Mouse (Mus musculus) forebrain, embryonic 11.5 days (tissue): ENCODE data around the gene Pum2. TPM values are rescaled to one million over a fixed set of nuclear protein-coding genes. Genes with fewer than 3 reads are reported as not detected.
A peak's percentile ranks its signal among the peaks of the same experiment; 100 is the strongest.
"Not testable (repeated sequence)": the region's sequence is repeated elsewhere in the genome, so short reads cannot be mapped to it uniquely, and the experiment has no call there.

Experiments
- ATAC-seq: fragments of 200-750 bp; cut with Nextera tagmentation; replicated peaks from 2 replicates; pipeline ENCODE4 v1.8.0; 2017; ENCODE audit warnings: moderate TSS enrichment; ENCODE audit not compliant: low FRiP score
- DNase-seq: peaks from one replicate; pipeline ENCODE4 v3.0.0-alpha.2; 2017; ENCODE audit warnings: low spot score
- H3K27ac ChIP-seq: fragments of 300-500 bp; sonication (generic); 2 replicates; pipeline ENCODE4 v1.5.1; 2014; ENCODE audit warnings: low read depth, low read length
- H3K27me3 ChIP-seq: fragments of 300-500 bp; sonication (generic); 2 replicates; pipeline ENCODE4 v1.6.1; 2014; ENCODE audit warnings: mild to moderate bottlenecking, low read length, mixed read lengths; ENCODE audit not compliant: control insufficient read depth, insufficient read depth
- H3K36me3 ChIP-seq: fragments of 300-500 bp; sonication (generic); 2 replicates; pipeline ENCODE4 v1.6.1; 2014; ENCODE audit warnings: mild to moderate bottlenecking, low read length, moderate library complexity, mixed read lengths; ENCODE audit not compliant: control insufficient read depth, insufficient read depth
- H3K4me1 ChIP-seq: fragments of 300-500 bp; sonication (generic); replicated peaks from 2 replicates; pipeline ENCODE4 v1.6.1; 2014; ENCODE audit warnings: low read length, mixed read lengths; ENCODE audit not compliant: control insufficient read depth, insufficient read depth
- H3K4me2 ChIP-seq: fragments of 300-500 bp; sonication (generic); 2 replicates; pipeline ENCODE4 v1.6.1; 2014; ENCODE audit warnings: low read depth, mild to moderate bottlenecking, low read length, moderate library complexity, mixed read lengths; ENCODE audit not compliant: severe bottlenecking
- H3K4me3 ChIP-seq: fragments of 300-500 bp; sonication (generic); 2 replicates; pipeline ENCODE4 v1.5.1; 2014; ENCODE audit warnings: low read depth, low read length
- H3K9ac ChIP-seq: fragments of 300-500 bp; sonication (generic); 2 replicates; pipeline ENCODE4 v1.6.1; 2014; ENCODE audit warnings: low read length
- H3K9me3 ChIP-seq: fragments of 300-500 bp; sonication (generic); 2 replicates; pipeline ENCODE4 v1.6.1; 2016; ENCODE audit warnings: low read length, mixed read lengths; ENCODE audit not compliant: control insufficient read depth
- WGBS: fragments of 180-500 bp; shearing (Covaris S2); extraction: QIAGEN DNeasy Blood & Tissue Kit; methylation state at CpG from one replicate; pipeline ENCODE4 v1.1.7; 2014; 5-methylcytosine and 5-hydroxymethylcytosine counted together
- polyA plus RNA-seq: library from polyadenylated mRNA; unstranded; fragments of >200 nt; fragmentation: Nextera tagmentation; extraction: Ambion mirVana; gene quantifications from 2 replicates; pipeline ENCODE4 v1.2.1, GENCODE M21; 2014

Gene Pum2
- polyA plus RNA-seq, 1 experiment from 2014 or later = 106 TPM

DNA sequence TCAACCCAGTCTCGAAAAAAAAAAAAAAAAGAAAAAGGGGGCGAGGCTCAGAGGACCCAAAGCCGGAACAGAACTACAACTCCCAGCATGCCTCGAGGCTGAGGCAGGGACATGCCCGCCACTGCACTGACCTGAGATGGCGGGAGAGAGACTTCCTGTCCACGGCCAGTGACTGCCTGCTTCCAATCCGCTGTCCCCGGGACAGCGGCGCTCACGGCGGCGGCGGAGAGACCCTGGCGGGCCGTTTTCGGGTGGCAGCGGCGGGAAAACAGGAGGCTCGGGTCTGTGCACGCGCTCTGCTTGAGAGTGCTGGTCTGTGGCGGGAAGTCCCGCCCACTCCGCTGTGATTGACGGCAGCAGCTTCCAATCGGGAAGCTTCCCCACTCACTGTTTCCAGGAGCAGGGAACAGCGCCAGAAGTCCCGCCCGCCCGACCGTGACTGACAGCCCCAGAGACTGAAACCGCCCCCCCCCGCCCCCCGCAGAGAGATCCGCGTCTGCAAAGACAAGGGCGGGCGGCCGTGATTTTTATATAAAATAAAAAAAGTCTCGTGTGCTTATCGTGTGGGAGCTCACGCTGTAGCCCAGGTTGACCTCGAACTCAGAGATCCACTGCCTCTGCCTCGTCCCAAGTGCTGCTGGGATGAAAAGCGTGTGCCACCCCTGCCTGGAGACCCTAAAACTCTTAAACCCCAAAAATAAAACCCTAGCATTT lies 33.1 kb upstream of the Pum2 start:
- under 1% methylated on average over 45 of the region's 47 CpGs for WGBS
- Histone ChIP-seq H3K9ac (peak overlapping the region; percentile 96), H3K4me3 (peak overlapping the region; percentile 74), H3K36me3 (no peaks in the 10 kb centered on the region), H3K4me2 (peak overlapping the region; percentile 49), H3K4me1 (no peaks in the 10 kb centered on the region), H3K9me3 (no peaks in the 10 kb centered on the region), H3K27me3 (no peaks in the 10 kb centered on the region), H3K27ac (peak overlapping the region; percentile 91)
- peak; percentile 99 for ATAC-seq
- DNase-seq = peak; percentile 96

- Histone ChIP-seq H3K9me3 (no peaks in the 10 kb centered on the region), H3K27me3 (no peaks in the 10 kb centered on the region), H3K4me2 (peak overlapping the region; percentile 49), H3K36me3 (no peaks in the 10 kb centered on the region), H3K4me3 (peak overlapping the region; percentile 74), H3K27ac (no peak overlapping the region), H3K4me1 (no peaks in the 10 kb centered on the region), H3K9ac (peak overlapping the region; percentile 96)
- DNase-seq (no peak), ATAC-seq (peak; percentile 62)
- WGBS = 7% methylated on average over 10 of the region's 10 CpGs
Observed at GRCm38 (mm10) chr12:8641425-8641735, 32.6 kb upstream of the Pum2 start.

GRCm38 (mm10) chr12:8648211-8648610 lies 25.7 kb upstream of the Pum2 start:
- not testable (repeated sequence) for H3K27ac ChIP-seq, H3K4me3 ChIP-seq, H3K36me3 ChIP-seq, H3K27me3 ChIP-seq, ATAC-seq, H3K4me1 ChIP-seq, H3K9ac ChIP-seq, H3K4me2 ChIP-seq, DNase-seq, H3K9me3 ChIP-seq
- WGBS = 77% methylated on average over 8 of the region's 8 CpGs

GRCm38 (mm10) chr12:8650027-8650426 lies 23.9 kb upstream of the Pum2 start:
- not testable (repeated sequence) for DNase-seq, H3K9ac ChIP-seq, H3K4me3 ChIP-seq, H3K9me3 ChIP-seq, H3K27me3 ChIP-seq, H3K4me2 ChIP-seq, H3K36me3 ChIP-seq, H3K4me1 ChIP-seq, ATAC-seq, H3K27ac ChIP-seq
- 76% methylated on average over 3 of the region's 3 CpGs for WGBS

DNA sequence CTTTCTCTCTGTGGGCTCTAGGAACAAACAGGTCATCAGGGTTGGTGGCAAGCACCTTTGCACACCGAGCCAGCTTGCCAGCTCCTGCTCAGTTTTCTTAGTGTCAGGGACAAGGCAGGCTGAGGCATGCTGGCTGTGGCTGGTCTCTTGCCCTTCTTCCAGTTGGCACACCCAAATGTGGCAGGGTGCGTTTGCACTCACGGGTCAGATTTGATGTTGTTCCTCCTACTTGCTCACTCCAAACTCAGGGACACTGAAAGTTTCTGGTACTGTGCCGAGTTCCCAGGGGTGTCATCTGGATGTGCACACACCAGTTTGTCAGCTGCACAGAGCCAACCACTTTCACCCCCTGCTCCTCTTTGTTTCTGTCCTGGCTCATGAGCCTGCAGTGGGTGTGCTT lies 17.3 kb upstream of the Pum2 start:
- Histone ChIP-seq H3K4me3 (no peak overlapping the region), H3K4me2 (no peak overlapping the region), H3K9me3 (no peaks in the 10 kb centered on the region), H3K27ac (no peak overlapping the region), H3K9ac (no peak overlapping the region), H3K4me1 (no peaks in the 10 kb centered on the region), H3K27me3 (no peaks in the 10 kb centered on the region), H3K36me3 (no peaks in the 10 kb centered on the region)
- DNase-seq = no peak
- 92% methylated on average over 4 of the region's 4 CpGs for WGBS
- no peak for ATAC-seq

DNA sequence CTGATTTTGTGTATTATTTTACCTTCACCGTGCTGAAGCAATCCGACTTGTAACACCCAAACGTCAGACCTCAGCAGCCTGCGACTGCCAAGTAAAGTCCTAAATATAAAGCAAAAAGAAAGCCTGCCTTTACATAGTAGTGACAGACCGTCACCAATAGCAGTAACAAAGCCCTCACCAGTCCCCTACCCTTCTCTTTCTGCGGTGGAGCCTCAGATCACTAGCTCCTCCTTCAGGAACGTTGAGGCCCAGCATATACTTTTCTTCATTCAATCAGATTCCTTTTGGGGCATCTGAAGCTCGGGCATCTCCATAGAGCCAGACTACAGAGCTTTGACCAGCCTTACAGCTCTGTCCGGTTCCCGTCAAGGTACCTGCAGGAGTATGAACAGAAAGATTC lies 16.8 kb upstream of the Pum2 start:
- H3K27ac ChIP-seq = no peak overlapping the region
- H3K4me2 ChIP-seq = no peak overlapping the region
- H3K36me3 ChIP-seq = no peaks in the 10 kb centered on the region
- DNase-seq (no peak), ATAC-seq (no peak)
- no peaks in the 10 kb centered on the region for H3K9me3 ChIP-seq
- H3K9ac ChIP-seq = no peak overlapping the region
- no peaks in the 10 kb centered on the region for H3K27me3 ChIP-seq
- H3K4me3 ChIP-seq = no peak overlapping the region
- 71% methylated on average over 10 of the region's 10 CpGs for WGBS
- no peaks in the 10 kb centered on the region for H3K4me1 ChIP-seq

DNA sequence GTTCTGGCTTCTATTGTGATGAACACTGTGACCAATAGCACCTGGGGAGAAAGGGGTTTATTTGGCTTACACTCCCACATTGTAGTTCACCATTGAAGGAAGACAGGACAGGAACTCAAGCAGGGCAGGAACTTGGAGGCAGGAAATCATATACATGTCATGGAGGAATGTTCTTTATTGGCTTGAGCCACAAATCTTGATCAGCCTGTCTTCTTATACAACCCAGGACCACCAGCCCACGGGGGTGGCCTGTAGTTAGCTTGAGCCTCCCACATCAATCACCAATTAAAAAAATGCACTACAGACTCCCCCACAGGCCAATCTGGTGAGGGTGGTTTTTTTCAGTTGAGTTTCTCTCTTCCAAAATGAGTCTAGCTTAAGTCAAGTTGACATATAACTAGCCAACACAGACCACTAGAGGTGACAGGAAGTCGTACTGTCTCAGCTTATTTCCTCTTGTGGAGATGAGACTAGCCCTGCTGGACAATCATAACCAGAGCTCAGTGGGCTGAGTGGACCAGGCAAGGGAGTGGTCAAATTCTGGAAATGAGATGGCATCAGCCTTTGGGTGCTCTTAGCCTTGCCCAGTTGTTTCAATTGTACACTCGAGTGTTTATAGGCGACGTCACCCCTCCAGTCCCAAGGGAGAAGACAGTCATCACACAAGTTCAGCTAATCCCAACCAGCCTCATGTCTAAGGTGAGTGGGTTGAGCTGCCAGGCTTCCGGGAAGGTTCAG lies 16.1 kb upstream of the Pum2 start:
- DNase-seq (no peak), ATAC-seq (no peak)
- Histone ChIP-seq H3K4me1 (no peaks in the 10 kb centered on the region), H3K4me3 (no peak overlapping the region), H3K27me3 (no peaks in the 10 kb centered on the region), H3K9me3 (no peaks in the 10 kb centered on the region), H3K36me3 (no peaks in the 10 kb centered on the region), H3K9ac (no peak overlapping the region), H3K4me2 (no peak overlapping the region), H3K27ac (no peak overlapping the region)
- 94% methylated on average over 6 of the region's 6 CpGs for WGBS

DNA sequence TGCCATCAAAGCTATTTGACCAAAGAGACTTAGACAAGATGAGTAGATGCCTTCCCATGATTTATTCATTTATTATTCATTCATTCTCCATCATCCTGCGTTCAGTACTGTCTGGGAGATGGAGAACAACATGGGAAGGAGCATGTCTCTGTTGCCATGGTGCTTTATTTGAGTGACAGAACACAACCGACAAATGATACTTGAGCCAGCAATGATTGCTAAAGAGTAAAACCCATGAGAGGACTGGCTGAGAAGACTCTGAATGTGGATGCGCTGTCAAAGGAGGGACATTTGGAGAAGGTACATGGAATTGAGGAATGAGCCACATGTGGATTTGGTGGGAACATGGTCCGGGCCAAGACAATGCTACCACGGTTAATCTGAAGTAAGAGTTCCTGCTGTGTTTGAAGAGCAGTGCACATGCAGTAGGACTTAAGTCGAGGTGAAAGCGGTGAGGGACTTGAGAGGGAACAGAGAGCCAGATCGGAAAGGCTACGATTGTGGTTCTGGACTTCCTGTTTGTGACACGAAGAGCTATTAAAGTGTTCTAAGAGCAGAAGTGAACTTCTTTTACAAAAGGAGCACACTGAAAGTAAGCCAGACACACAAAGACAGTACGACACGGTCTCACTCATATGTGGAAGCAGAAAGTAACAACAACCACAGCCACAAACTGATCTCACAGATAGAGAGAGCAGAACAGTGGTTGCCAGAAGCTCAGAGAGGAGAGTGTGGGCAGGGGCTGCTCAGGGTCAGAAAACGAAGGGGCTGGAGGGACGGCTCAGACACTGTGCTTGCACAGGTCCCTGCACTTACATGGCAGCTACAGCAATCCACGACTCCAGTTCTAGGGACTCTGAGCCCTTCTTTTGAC lies 14.3 kb upstream of the Pum2 start:
- 90% methylated on average over 15 of the region's 15 CpGs for WGBS
- Histone ChIP-seq H3K4me3 (no peak overlapping the region), H3K4me2 (no peak overlapping the region), H3K27me3 (no peaks in the 10 kb centered on the region), H3K9me3 (no peaks in the 10 kb centered on the region), H3K27ac (no peak overlapping the region), H3K36me3 (no peaks in the 10 kb centered on the region), H3K9ac (no peak overlapping the region), H3K4me1 (no peaks in the 10 kb centered on the region)
- ATAC-seq = no peak
- no peak for DNase-seq
